17 mouse cellular contexts compared by ENCODE assay signal in genomic region chr3:117038928-117039300, GRCm38 (mm10).
DNase-seq lines count a peak whose midpoint lies in the region; ATAC-seq and TF ChIP-seq lines count a peak whose summit lies in the region.
"Had no signal": no experiment of that assay in that cellular context is flagged by ENCODE, and none has a peak within 500 bp of the region (broad histone marks: within the 10 kb centered on the region; RNA-seq: fewer than 3 reads in every experiment).

No protein-coding gene starts in this region.

- H3K27me3 ChIP-seq in heart, embryonic 15.5 days = no peaks in the 10 kb centered on the region
- no peaks in the 10 kb centered on the region for H3K27me3 ChIP-seq in lung, embryonic 16.5 days (ENCODE audit: control insufficient read depth, insufficient read depth, low read depth, low read length)
- H3K27me3 ChIP-seq in stomach, embryonic 16.5 days (ENCODE audit: control insufficient read depth, insufficient read depth, low read length) = no peaks in the 10 kb centered on the region
- H3K27me3 ChIP-seq: embryonic facial prominence, embryonic 15.5 days; forebrain, embryonic 15.5 days; hindbrain, embryonic 13.5 days had no signal

- ATAC-seq in heart, embryonic 15.5 days (replicated peaks; ENCODE audit: insufficient number of reproducible peaks, insufficient read depth, low FRiP score, low read depth) = no peak
- ATAC-seq in lung, embryonic 16.5 days (ENCODE audit: low read depth) = peak; percentile 75
- ATAC-seq in stomach, embryonic 16.5 days (ENCODE audit: insufficient read depth, low FRiP score) = peak; percentile 7; the same call in 1 of the 2 replicates
- ATAC-seq: forebrain, embryonic 15.5 days; hindbrain, postnatal 0 days had no signal

- no peak overlapping the region for H3K9ac ChIP-seq in heart, embryonic 15.5 days
- no peak overlapping the region for H3K9ac ChIP-seq in lung, embryonic 16.5 days (ENCODE audit: low read length)
- H3K9ac ChIP-seq in stomach, embryonic 16.5 days (ENCODE audit: low read length) = no peak overlapping the region
- H3K9ac ChIP-seq: embryonic facial prominence, embryonic 15.5 days; forebrain, embryonic 15.5 days; hindbrain, embryonic 13.5 days had no signal

- no peak for DNase-seq in heart, adult 11 months
- DNase-seq in lung, adult 2 months = no peak
- no peak for DNase-seq in right cerebral cortex, postnatal 10 days (ENCODE audit: low spot score in 2 of 2)
- DNase-seq: adrenal gland, adult 2 months; adrenal gland, postnatal 36 days; cerebellum, adult 11 months; cerebellum, adult 8-10 months; cerebellum, postnatal 14 days; embryo, embryonic 11 days; gastrocnemius, postnatal 10 days had no signal

- no peaks in the 10 kb centered on the region for H3K9me3 ChIP-seq in heart, embryonic 15.5 days (replicated peaks)
- no peaks in the 10 kb centered on the region for H3K9me3 ChIP-seq in lung, embryonic 16.5 days (ENCODE audit: control insufficient read depth, low read length)
- no peaks in the 10 kb centered on the region for H3K9me3 ChIP-seq in stomach, embryonic 16.5 days (replicated peaks; ENCODE audit: control insufficient read depth, low read length)
- H3K9me3 ChIP-seq: embryonic facial prominence, embryonic 15.5 days; forebrain, embryonic 15.5 days; hindbrain, embryonic 13.5 days had no signal

- no peak for TF ChIP-seq POLR2A in lung, adult 2 months (IDR thresholded peaks at IDR 0.05; ENCODE audit: borderline replicate concordance, extremely low read depth, low read depth, low read length)

- H3K4me2 ChIP-seq in heart, embryonic 15.5 days = no peak overlapping the region
- H3K4me2 ChIP-seq in lung, embryonic 16.5 days (ENCODE audit: low read depth, low read length) = no peak overlapping the region
- H3K4me2 ChIP-seq in stomach, embryonic 16.5 days (ENCODE audit: low read depth, low read length) = no peak overlapping the region
- H3K4me2 ChIP-seq: embryonic facial prominence, embryonic 15.5 days; forebrain, embryonic 15.5 days; hindbrain, embryonic 13.5 days had no signal

- H3K36me3 ChIP-seq in heart, embryonic 15.5 days = no peaks in the 10 kb centered on the region
- no peaks in the 10 kb centered on the region for H3K36me3 ChIP-seq in lung, embryonic 16.5 days (ENCODE audit: control insufficient read depth, insufficient read depth, low read length)
- no peaks in the 10 kb centered on the region for H3K36me3 ChIP-seq in stomach, embryonic 16.5 days (ENCODE audit: control insufficient read depth, insufficient read depth, low read length)
- H3K36me3 ChIP-seq: embryonic facial prominence, embryonic 15.5 days; forebrain, embryonic 15.5 days; hindbrain, embryonic 13.5 days had no signal

- no peak overlapping the region for H3K4me3 ChIP-seq in heart, embryonic 15.5 days
- no peak overlapping the region for H3K4me3 ChIP-seq in lung, embryonic 16.5 days (ENCODE audit: low read length)
- H3K4me3 ChIP-seq in lung, adult 2 months (replicated peaks; ENCODE audit: extremely low read depth, low read depth, low read length) = no peak overlapping the region
- no peak overlapping the region for H3K4me3 ChIP-seq in stomach, embryonic 16.5 days (replicated peaks; ENCODE audit: low read length)
- H3K4me3 ChIP-seq: embryonic facial prominence, embryonic 15.5 days; forebrain, embryonic 15.5 days; hindbrain, embryonic 13.5 days had no signal

- TF ChIP-seq CTCF in lung, adult 2 months (IDR thresholded peaks at IDR 0.05; ENCODE audit: insufficient read depth, low read length) = no peak

- no peaks in the 10 kb centered on the region for H3K4me1 ChIP-seq in heart, embryonic 15.5 days (replicated peaks)
- H3K4me1 ChIP-seq in lung, embryonic 16.5 days (replicated peaks; ENCODE audit: control insufficient read depth, insufficient read depth, low read length) = 0 out of 2 replicates have a peak, but pooled peaks cover 5% of the 10 kb centered on the region
- H3K4me1 ChIP-seq in lung, adult 2 months (ENCODE audit: control insufficient read depth, insufficient read depth, low read length) = peaks cover 8% of the 10 kb centered on the region
- H3K4me1 ChIP-seq in stomach, embryonic 16.5 days (ENCODE audit: control insufficient read depth, insufficient read depth, low read length) = peaks cover 6% of the 10 kb centered on the region; the same call in 1 of the 2 replicates
- H3K4me1 ChIP-seq: embryonic facial prominence, embryonic 15.5 days; forebrain, embryonic 15.5 days; hindbrain, embryonic 13.5 days had no signal

- H3K27ac ChIP-seq in heart, embryonic 15.5 days = 0 out of 2 replicates have a peak overlapping the region, but pooled peaks have one; percentile 2
- H3K27ac ChIP-seq in lung, embryonic 16.5 days (ENCODE audit: low read length) = 0 out of 2 replicates have a peak overlapping the region, but pooled peaks have one; percentile 5
- H3K27ac ChIP-seq in stomach, embryonic 16.5 days (ENCODE audit: low read length) = peak overlapping the region; percentile 57; the same call in 1 of the 2 replicates
- H3K27ac ChIP-seq: embryonic facial prominence, embryonic 15.5 days; forebrain, embryonic 15.5 days; hindbrain, embryonic 13.5 days; hindbrain, postnatal 0 days had no signal

- WGBS in heart, embryonic 15.5 days = 48% methylated on average over 1 of the region's 1 CpGs
- 22% methylated on average over 1 of the region's 1 CpGs for whole genome bisulfite sequencing in lung, embryonic 16.5 days
- WGBS in lung, adult 2 months = 40% methylated on average over 1 of the region's 1 CpGs
- 30% methylated on average over 1 of the region's 1 CpGs for WGBS in stomach, embryonic 16.5 days

Comparison
In these comparisons a context has a peak if more than half of its experiments do, and no peak if none do; other contexts are left out.
1. H3K27ac ChIP-seq: peak in every context shown above with its lines; median percentile 57 in stomach, embryonic 16.5 days; 5 in lung, embryonic 16.5 days; 2 in heart, embryonic 15.5 days.